Mouse (Mus musculus) hindbrain, embryonic 16.5 days (tissue): Measurements from ENCODE around the gene Eml1. TPM values are rescaled to one million over a fixed set of nuclear protein-coding genes. Genes with fewer than 3 reads are reported as not detected.

Source experiments
- ATAC-seq: fragments of 200-750 bp; cut with Nextera tagmentation; 2 replicates; pipeline ENCODE4 v1.8.0; 2017; ENCODE audit warnings: moderate TSS enrichment, moderate library complexity
- H3K27ac ChIP-seq: fragments of 300-500 bp; sonication (generic); 2 replicates; pipeline ENCODE4 v1.5.1; 2014; ENCODE audit warnings: low read depth, mild to moderate bottlenecking, control low read depth, low read length, moderate library complexity
- H3K27me3 ChIP-seq: fragments of 300-500 bp; sonication (generic); replicated peaks from 2 replicates; pipeline ENCODE4 v1.6.1; 2014; ENCODE audit warnings: low read length; ENCODE audit not compliant: control insufficient read depth, insufficient read depth
- H3K36me3 ChIP-seq: fragments of 300-500 bp; sonication (generic); 2 replicates; pipeline ENCODE4 v1.6.1; 2014; ENCODE audit warnings: mild to moderate bottlenecking, low read length, moderate library complexity, mixed read lengths; ENCODE audit not compliant: control insufficient read depth, insufficient read depth
- H3K4me1 ChIP-seq: fragments of 300-500 bp; sonication (generic); 2 replicates; pipeline ENCODE4 v1.6.1; 2014; ENCODE audit warnings: low read depth, low read length; ENCODE audit not compliant: control insufficient read depth, insufficient read depth
- H3K4me2 ChIP-seq: fragments of 300-500 bp; sonication (generic); 2 replicates; pipeline ENCODE4 v1.6.1; 2014; ENCODE audit warnings: mild to moderate bottlenecking, low read length, control low read depth, moderate library complexity
- H3K4me3 ChIP-seq: fragments of 300-500 bp; sonication (generic); 2 replicates; pipeline ENCODE4 v1.5.1; 2014; ENCODE audit warnings: mild to moderate bottlenecking, low read length, control low read depth, moderate library complexity
- H3K9ac ChIP-seq: fragments of 300-500 bp; sonication (generic); 2 replicates; pipeline ENCODE4 v1.6.1; 2014; ENCODE audit warnings: low read depth, mild to moderate bottlenecking, control low read depth, low read length, moderate library complexity
- H3K9me3 ChIP-seq: fragments of 300-500 bp; sonication (generic); 2 replicates; pipeline ENCODE4 v1.6.1; 2014; ENCODE audit warnings: mild to moderate bottlenecking, low read length, moderate library complexity; ENCODE audit not compliant: control insufficient read depth
- WGBS: fragments of 180-500 bp; shearing (Covaris S2); extraction: QIAGEN DNeasy Blood & Tissue Kit; methylation state at CpG from one replicate; pipeline ENCODE4 v1.1.7; 2014; 5-methylcytosine and 5-hydroxymethylcytosine counted together
- polyA plus RNA-seq: library from polyadenylated mRNA; unstranded; fragments of >200 nt; fragmentation: Nextera tagmentation; extraction: Ambion mirVana; gene quantifications from 2 replicates; pipeline ENCODE4 v1.2.1, GENCODE M21; 2015

The Eml1 gene
- polyA plus RNA-seq, 1 experiment from 2014 or later, result 59.3 TPM

- H3K27ac ChIP-seq, result no peak overlapping the region
- no peak for ATAC-seq
- no peak overlapping the region for H3K4me2 ChIP-seq
- H3K4me3 ChIP-seq, result no peak overlapping the region
- no peaks in the 10 kb centered on the region for H3K36me3 ChIP-seq
- 54% methylated on average over 5 of the region's 5 CpGs for WGBS
- no peak overlapping the region for H3K9ac ChIP-seq
- no peaks in the 10 kb centered on the region for H3K27me3 ChIP-seq
- peaks cover 13% of the 10 kb centered on the region for H3K4me1 ChIP-seq
- no peaks in the 10 kb centered on the region for H3K9me3 ChIP-seq
These were observed 73.0 kb downstream of the Eml1 start for GRCm38 (mm10) chr12:108443708-108444107.

- Histone ChIP-seq H3K9ac (no peak overlapping the region), H3K27ac (no peak overlapping the region), H3K4me2 (no peak overlapping the region), H3K9me3 (no peaks in the 10 kb centered on the region), H3K4me1 (peaks cover 13% of the 10 kb centered on the region), H3K36me3 (no peaks in the 10 kb centered on the region), H3K27me3 (no peaks in the 10 kb centered on the region), H3K4me3 (no peak overlapping the region)
- no peak for ATAC-seq
- 41% methylated on average over 11 of the region's 11 CpGs for WGBS
These were observed 73.7 kb downstream of the Eml1 start for GRCm38 (mm10) chr12:108444166-108445115.

DNA sequence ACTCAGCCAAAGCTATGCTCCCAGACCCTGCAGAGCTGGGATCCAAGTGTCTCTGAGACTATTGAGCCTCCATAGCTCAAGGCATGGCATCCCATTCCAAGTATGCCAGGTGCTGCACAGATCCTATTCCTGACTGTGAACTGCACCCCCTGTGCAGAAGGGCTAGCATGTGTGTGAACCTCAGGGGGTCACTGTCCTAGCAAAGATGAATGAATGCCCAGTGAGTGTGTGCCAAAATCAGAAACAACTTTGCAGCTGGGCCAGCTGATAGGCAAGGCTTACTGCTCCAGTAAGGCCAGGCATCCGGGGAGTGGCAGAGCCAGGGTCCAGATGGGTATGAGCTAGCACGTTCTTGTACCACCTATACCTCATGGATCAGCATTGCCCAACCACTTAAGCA is 76.0 kb downstream of the Eml1 start:
- no peak overlapping the region for H3K27ac ChIP-seq
- no peaks in the 10 kb centered on the region for H3K27me3 ChIP-seq
- H3K4me1 ChIP-seq, result peaks cover 20% of the 10 kb centered on the region
- no peak for ATAC-seq
- WGBS, result 91% methylated on average over 2 of the region's 2 CpGs
- no peak overlapping the region for H3K4me3 ChIP-seq
- no peak overlapping the region for H3K4me2 ChIP-seq
- no peaks in the 10 kb centered on the region for H3K36me3 ChIP-seq
- no peak overlapping the region for H3K9ac ChIP-seq
- H3K9me3 ChIP-seq, result no peaks in the 10 kb centered on the region

- H3K4me3 ChIP-seq, result no peak overlapping the region
- H3K4me2 ChIP-seq, result no peak overlapping the region
- H3K9ac ChIP-seq, result no peak overlapping the region
- ATAC-seq, result no peak
- no peaks in the 10 kb centered on the region for H3K9me3 ChIP-seq
- H3K27me3 ChIP-seq, result no peaks in the 10 kb centered on the region
- WGBS, result 91% methylated on average over 7 of the region's 7 CpGs
- no peak overlapping the region for H3K27ac ChIP-seq
- H3K36me3 ChIP-seq, result no peaks in the 10 kb centered on the region
- H3K4me1 ChIP-seq, result peaks cover 22% of the 10 kb centered on the region
These were observed 77.6 kb downstream of the Eml1 start for GRCm38 (mm10) chr12:108448396-108448795.

DNA sequence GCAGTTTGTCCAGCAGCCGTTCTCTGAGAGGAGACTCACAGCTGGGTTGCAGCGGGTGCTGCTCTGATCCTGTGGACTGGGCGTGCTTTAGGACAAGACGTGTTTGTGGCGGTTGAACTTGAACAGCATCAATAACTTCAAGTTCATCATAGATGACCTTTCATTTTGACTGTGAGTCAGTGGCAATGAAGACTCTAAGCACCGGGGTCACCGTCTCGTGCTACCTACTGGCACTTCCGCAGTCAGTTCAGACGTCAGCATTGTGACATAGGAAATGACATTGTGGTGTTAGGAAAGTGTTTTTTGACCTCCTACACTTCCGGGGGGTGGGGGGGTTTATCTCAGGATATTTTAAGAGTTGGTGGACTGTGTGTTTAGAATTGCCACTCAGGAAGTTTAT is 79.2 kb downstream of the Eml1 start:
- Histone ChIP-seq H3K9ac (no peak overlapping the region), H3K27ac (no peak overlapping the region), H3K4me1 (peaks cover 12% of the 10 kb centered on the region), H3K9me3 (no peaks in the 10 kb centered on the region), H3K27me3 (no peaks in the 10 kb centered on the region), H3K4me3 (no peak overlapping the region), H3K4me2 (no peak overlapping the region), H3K36me3 (no peaks in the 10 kb centered on the region)
- 82% methylated on average over 11 of the region's 11 CpGs for WGBS
- no peak for ATAC-seq

DNA sequence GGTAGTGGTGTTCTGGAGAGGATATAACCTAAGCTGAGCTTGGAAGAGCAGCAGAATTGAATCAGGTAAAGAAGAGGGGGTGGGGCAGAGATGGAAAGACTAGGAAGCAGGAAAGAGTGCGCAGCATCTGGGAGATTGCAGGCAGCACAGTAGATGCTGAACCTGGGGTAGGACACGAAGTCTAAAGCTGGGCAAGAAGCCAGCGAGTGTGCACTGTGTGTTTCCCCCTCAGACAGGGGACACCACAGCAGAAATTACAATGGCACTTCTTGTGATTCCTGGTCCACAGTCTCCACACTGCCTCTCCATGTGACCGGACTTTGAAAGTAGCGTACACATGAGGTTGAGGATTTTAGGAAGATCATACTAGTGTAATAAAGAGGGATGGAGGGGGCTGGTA is 79.8 kb downstream of the Eml1 start:
- Histone ChIP-seq H3K27me3 (no peaks in the 10 kb centered on the region), H3K36me3 (no peaks in the 10 kb centered on the region), H3K4me3 (no peak overlapping the region), H3K4me2 (no peak overlapping the region), H3K9me3 (no peaks in the 10 kb centered on the region), H3K4me1 (peaks cover 12% of the 10 kb centered on the region), H3K27ac (no peak overlapping the region), H3K9ac (no peak overlapping the region)
- 62% methylated on average over 5 of the region's 5 CpGs for WGBS
- ATAC-seq, result 0 out of 2 replicates have a peak, but pooled peaks have one; percentile 31

DNA sequence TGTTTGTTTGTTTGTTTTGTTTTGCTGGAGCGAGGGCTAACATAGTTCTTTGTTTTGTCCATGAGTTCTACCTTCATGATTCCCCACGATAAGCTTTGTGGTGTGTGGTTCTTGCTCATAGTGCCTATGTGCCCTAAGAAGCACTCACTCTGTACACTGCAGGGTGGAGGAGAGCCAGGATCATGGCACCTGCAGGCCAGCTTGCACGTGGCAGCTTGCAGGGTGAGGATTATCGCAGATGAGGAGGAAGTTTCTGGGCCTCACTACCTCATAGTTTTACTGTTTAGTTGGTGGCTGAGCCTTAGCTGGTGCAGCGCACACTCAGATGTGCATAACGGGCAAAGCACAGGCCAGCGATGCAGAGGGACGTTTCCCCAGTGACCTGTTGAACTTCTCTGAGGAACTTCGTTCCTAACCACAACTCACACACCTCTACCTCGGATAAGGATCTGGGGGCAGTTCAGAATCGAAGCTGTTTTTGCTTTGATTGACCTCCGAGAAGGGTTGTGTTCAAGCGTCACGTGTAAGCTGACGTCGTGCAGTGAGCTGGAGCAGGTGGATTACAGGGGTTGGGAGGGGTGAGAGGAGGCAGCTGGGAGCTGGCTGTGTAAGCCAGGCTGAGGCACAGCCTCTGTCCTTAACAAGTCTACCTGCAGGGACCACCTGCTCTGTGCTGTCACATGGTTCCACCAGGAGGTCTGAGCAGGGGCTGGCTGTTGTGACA is 81.6 kb downstream of the Eml1 start:
- Histone ChIP-seq H3K9me3 (no peaks in the 10 kb centered on the region), H3K9ac (no peak overlapping the region), H3K4me3 (no peak overlapping the region), H3K27me3 (no peaks in the 10 kb centered on the region), H3K4me1 (peaks cover 12% of the 10 kb centered on the region), H3K27ac (no peak overlapping the region), H3K36me3 (no peaks in the 10 kb centered on the region), H3K4me2 (no peak overlapping the region)
- WGBS, result 62% methylated on average over 16 of the region's 16 CpGs
- no peak for ATAC-seq

- H3K27ac ChIP-seq, result no peak overlapping the region
- H3K9ac ChIP-seq, result no peak overlapping the region
- H3K4me1 ChIP-seq, result peaks cover 12% of the 10 kb centered on the region
- 75% methylated on average over 8 of the region's 8 CpGs for WGBS
- H3K4me3 ChIP-seq, result no peak overlapping the region
- H3K27me3 ChIP-seq, result no peaks in the 10 kb centered on the region
- H3K4me2 ChIP-seq, result no peak overlapping the region
- H3K36me3 ChIP-seq, result no peaks in the 10 kb centered on the region; the same call in 1 of the 2 replicates
- no peaks in the 10 kb centered on the region for H3K9me3 ChIP-seq
- no peak for ATAC-seq
These were observed 82.8 kb downstream of the Eml1 start for GRCm38 (mm10) chr12:108453561-108454044.

DNA sequence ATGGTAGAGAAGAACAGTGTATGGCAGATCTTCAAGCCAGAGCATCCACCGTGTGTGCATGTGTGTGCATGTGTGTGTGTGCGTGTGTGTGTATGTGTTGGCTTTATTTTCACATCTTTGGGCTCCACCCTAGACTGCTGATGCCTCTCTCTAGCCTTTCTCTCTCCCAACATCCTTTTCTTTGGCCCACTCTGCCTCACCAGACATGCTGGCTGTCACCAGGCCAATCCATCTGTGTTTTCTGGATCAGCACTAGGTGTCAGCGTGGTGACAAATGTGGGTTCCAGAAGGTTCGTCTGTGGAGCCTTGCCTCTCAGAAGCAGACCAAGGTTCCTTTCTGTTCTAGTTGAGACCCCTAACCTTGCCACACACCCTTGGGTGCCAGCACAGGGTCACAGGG is 84.2 kb downstream of the Eml1 start:
- Histone ChIP-seq H3K36me3 (no peaks in the 10 kb centered on the region; the same call in 1 of the 2 replicates), H3K9ac (no peak overlapping the region), H3K27me3 (no peaks in the 10 kb centered on the region), H3K9me3 (no peaks in the 10 kb centered on the region), H3K4me3 (no peak overlapping the region), H3K4me1 (peaks cover 12% of the 10 kb centered on the region), H3K4me2 (no peak overlapping the region), H3K27ac (no peak overlapping the region)
- no peak for ATAC-seq
- 71% methylated on average over 4 of the region's 4 CpGs for WGBS
